Mouse (Mus musculus): Measurements from ENCODE around the gene AF067061.

GRCm38 (mm10) chr13:120299991-120300442 lies 37.1 kb downstream of the AF067061 start, which contains the start of gene BC147527:
- TF ChIP-seq CTCF (conservative IDR thresholded peaks at IDR 0.05; ENCODE audit: low read length) (no peak), NANOG (IDR thresholded peaks at IDR 0.05; ENCODE audit: borderline replicate concordance, low read length) (no peak)
